Mouse (Mus musculus) left cerebral cortex, postnatal 14 days (tissue): ENCODE results near the gene Tcf7l1. TPM values are rescaled to one million over a fixed set of nuclear protein-coding genes. Genes with fewer than 3 reads are reported as not detected.
A peak's percentile ranks its signal among the peaks of the same experiment; 100 is the strongest.

Experiments used
- DNase-seq, 2 experiments: peaks; one replicate each; pipeline ENCODE4 v3.0.0; 2021 to 2022; ENCODE audit warnings: low spot score in 2 of 2, mixed read lengths in 1 of 2
- intact Hi-C: fragments of 180-260 bp; cut with DNase I; formaldehyde crosslinking; loops from one replicate; pipeline ENCODE4 v1.15.1; 2025
- total RNA-seq, 2 experiments: library from RNA; stranded (reverse); gene quantifications; 2 replicates each; pipeline ENCODE4 v1.2.3; 2021

The Tcf7l1 gene
- total RNA-seq, 2 experiments from 2014 or later: 4.8 to 5.0 TPM

- no peak for DNase-seq
- intact Hi-C loops: no loop called here
Observed at GRCm38 (mm10) chr6:72792641-72793040, 3.6 kb upstream of the Tcf7l1 start.

DNA sequence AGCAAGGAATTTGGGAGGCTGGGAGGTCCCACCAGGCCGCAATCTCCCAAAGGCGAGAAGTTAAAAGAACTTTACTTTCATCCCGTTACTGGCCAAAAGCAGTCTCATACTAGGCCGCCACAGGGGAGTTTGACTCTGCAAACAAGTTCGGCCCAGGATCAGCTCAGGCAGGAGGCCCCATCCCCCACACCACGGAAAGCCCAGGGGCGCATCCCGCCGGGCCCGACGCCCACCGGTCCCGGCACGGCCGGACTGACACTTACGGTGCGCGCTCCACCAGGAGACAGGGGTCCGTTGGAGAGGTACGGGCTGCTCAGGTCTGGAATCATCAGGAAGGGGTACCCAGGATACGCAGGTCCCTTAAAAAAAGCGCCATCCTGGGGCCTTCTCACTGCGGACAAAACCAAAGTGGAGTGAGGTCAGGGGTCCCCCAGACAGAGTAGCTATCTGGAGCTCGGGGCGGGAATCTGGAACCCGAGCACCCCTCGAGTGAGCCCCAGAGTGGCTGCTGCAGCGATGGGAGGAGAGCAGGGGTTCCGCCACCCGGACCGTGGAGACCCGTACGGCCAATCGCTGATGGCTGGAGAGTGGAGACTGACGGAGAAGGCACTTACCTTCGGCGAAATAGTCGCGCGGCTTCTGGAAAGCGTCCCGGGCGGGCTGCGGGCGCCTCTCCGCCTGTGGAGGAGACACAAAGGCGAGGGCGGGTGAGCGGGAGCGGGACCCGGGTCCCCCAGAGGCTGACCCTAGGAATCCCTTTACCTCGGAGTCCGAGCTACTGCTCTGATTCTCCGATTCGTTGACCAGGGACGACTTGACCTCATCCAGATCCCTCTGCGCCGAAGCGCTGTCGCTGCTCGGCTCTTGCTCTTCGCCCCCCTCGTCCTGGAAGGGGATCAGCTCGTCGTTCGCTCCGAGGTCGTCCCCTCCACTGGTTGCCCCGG is 834 bp downstream of the Tcf7l1 start:
- intact Hi-C loops: loop anchor here (5.0 kb wide), 1 partner anchor 44 kb away; no protein-coding TSS in a partner anchor
- DNase-seq: no peak

- DNase-seq: no peak
- intact Hi-C loops: loop anchor here (5.0 kb wide), 1 partner anchor 45 kb away; no protein-coding TSS in a partner anchor
Observed at GRCm38 (mm10) chr6:72787322-72787947, 1.6 kb downstream of the Tcf7l1 start.

- DNase-seq: no peak
- intact Hi-C loops: no loop called here
Observed at GRCm38 (mm10) chr6:72783780-72784179, 5.3 kb downstream of the Tcf7l1 start.

- intact Hi-C loops: no loop called here
Observed at GRCm38 (mm10) chr6:72778779-72779776, 10.0 kb downstream of the Tcf7l1 start.

GRCm38 (mm10) chr6:72777212-72777611 is 11.8 kb downstream of the Tcf7l1 start:
- no peak for DNase-seq
- intact Hi-C loops: no loop called here

More at GRCm38 (mm10) chr6:72778779-72779776, 10.0 kb downstream of the Tcf7l1 start:
- DNase-seq: no peak

- intact Hi-C loops: no loop called here
- no peak for DNase-seq
Observed at GRCm38 (mm10) chr6:72774275-72774674, 14.8 kb downstream of the Tcf7l1 start.

GRCm38 (mm10) chr6:72769915-72770776 is 18.9 kb downstream of the Tcf7l1 start:
- DNase-seq: no peak
- intact Hi-C loops: no loop called here

GRCm38 (mm10) chr6:72769343-72769742 is 19.7 kb downstream of the Tcf7l1 start:
- intact Hi-C loops: no loop called here
- DNase-seq: no peak

DNA sequence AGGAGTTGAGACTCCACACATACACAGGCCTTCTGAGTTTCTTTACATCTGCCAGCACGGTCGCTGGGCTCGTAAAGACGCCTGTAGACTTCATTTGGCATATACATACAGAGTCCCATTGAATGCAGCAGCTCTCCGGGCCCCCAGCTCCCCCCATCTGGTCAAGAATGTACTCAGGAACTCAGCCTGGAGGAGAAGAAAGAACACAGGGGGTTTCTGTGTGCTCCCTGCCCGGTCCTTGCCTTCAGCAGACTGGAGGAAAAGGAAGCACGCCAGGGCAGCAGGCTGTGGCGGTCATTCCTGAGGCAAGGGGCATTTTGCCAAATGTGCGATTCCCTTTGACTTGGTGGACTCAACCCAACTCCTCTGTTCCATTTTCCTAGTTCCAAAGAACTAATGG is 20.2 kb downstream of the Tcf7l1 start:
- intact Hi-C loops: no loop called here
- DNase-seq: peak; percentile 48 to 49

DNA sequence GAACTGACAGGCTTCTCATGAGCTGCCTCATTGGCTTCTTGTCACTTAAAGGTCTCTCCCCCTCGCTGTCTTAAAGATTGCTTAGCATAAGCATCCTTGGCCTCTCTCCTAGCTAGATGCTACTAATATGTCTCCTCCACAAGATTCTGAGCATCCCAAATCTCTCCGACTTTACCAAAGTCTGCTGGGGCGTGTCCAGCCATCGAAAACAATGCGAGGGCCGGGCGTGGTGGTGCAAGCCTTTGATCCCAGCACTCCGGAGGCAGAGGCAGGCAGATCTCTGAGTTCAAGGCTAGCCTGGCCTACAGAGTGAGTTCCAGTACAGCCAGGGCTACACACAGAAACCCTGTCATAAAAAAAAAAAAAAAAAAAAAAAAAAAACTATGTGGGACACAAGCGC is 21.0 kb downstream of the Tcf7l1 start:
- intact Hi-C loops: no loop called here
- DNase-seq: no peak

GRCm38 (mm10) chr6:72763616-72764015 is 25.4 kb downstream of the Tcf7l1 start:
- intact Hi-C loops: no loop called here

DNA sequence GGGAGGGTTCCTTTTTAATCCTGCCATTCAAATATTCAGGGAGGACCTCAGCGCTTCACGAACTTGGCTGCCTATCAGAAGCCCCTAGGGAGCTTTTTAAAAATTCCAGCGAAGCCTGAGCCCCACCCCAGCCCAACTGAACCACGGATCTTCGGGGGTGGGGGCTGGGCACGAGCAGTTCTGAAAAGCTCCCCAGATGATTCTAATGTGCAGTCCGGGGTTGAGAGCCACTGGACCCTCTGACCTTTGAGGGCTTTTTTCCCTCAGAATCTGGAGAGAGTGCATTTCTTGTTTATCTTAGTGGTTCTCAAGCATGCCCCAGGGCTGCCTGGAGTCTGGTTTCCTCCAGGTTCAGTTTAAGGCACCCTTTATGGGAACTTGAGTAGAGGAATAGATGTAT is 27.4 kb downstream of the Tcf7l1 start:
- intact Hi-C loops: no loop called here
- no peak for DNase-seq

More at GRCm38 (mm10) chr6:72763616-72764015, 25.4 kb downstream of the Tcf7l1 start:
- no peak for DNase-seq

DNA sequence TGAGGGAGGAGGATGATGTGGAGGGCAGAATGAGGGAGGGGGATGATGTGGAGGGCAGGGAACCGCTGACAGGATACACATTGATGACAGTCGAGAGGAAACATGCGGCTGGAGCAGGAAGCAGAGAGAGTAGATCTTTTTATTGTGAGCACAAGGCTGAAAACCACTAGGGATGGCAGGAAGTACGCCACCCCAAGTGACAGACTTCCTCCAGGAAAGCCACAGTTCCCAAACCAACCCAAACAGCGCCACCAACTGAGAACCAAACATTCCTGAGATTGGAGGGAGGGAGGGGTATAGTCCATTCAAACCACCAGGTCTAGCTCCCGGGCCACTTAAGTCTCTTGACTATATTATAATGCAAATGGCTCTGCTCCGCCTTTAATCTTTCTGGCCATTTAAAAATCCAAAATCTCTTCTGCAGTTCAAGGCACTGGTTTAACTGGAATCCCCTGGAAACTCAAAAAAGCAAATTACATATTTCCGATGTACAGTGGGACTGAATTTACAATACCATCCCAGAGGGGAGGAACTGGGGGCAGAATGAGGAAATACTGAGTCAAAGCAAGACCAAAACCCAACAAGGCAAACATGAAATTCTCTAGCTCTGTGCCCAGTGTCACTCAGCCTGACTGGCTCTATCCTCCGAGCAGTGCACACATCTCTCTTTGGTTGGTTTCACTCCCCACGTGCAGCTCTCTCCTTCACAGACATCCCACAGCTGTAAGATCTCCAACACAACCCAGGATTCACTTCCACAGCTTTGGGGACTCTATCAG is 30.6 kb downstream of the Tcf7l1 start:
- no peak for DNase-seq
- intact Hi-C loops: no loop called here

DNA sequence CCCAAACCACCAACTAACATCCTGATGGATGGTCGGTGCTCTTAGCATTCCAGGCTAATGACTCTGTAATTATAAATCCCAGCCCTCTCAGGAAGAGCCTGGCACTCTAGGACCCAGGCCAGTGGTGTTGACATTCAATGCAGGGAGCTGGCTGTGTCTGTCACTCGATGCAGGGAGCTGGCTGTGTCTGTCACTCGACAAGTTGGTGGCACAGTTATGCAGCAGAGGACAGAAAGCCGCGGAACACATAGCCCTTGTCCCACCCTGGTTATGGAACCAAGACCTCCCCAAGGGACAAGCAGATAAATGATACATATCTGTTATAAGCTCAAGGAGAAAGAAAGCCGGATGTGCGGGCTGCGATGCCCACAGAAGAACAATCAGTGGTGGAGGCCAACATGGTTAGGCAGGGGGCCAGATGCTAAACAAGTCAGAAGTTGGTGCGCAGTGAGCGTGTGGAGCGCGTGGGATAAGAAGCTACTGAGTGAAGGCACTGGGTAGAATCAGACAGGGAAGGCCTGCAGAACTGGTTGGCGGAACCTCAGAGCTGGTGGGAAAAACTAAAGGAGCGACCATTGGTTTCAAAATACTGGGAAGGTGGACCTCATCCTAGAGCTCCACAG is 33.7 kb downstream of the Tcf7l1 start:
- DNase-seq: no peak
- intact Hi-C loops: no loop called here

GRCm38 (mm10) chr6:72754215-72754614 is 34.8 kb downstream of the Tcf7l1 start:
- no peak for DNase-seq
- intact Hi-C loops: no loop called here

DNA sequence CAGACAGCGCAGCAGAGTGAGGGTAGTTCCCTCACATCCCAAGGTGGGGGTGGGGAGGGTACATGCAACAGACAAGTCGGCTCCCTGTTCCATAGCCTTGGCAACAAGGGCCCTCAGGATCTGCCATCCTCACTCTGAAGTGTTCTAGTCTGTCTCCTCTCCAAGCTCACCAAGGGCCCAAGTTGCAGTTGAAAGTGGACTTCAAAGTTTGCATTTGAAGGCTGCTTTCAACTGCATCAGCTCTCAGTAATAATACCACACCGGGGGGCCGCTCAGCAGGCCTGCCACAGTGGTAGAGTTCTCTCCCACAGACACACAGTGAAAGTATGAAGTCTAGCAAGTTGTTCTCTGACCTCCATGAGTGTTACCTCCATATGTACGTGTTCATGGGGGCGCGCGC is 35.3 kb downstream of the Tcf7l1 start:
- intact Hi-C loops: no loop called here
- no peak for DNase-seq
